Mouse (Mus musculus) large intestine, adult 2 months (tissue): ENCODE results near the gene Eif2s3x. TPM values are rescaled to one million over a fixed set of nuclear protein-coding genes. Genes with fewer than 3 reads are reported as not detected.

ENCODE experiments used
- polyA plus RNA-seq: library from polyadenylated mRNA; depleted of rRNA; stranded (reverse); fragments of >200 nt; gene quantifications from 2 replicates; pipeline ENCODE4 v1.2.3, GENCODE M21; 2012; rRNA removed

Eif2s3x gene
- polyA plus RNA-seq, 1 experiment: 52.1 TPM

Other genes with a start within 250 kb of the Eif2s3x start
- gene AU015836, start 244.2 kb downstream of the Eif2s3x start, polyA plus RNA-seq: not detected in 2 replicates
- 3.6 and 7.8 TPM in 2 replicates for gene Zfx, start 89.2 kb downstream of the Eif2s3x start, polyA plus RNA-seq
- 3.1 and 5.9 TPM in 2 replicates for gene Klhl15, start 21.7 kb upstream of the Eif2s3x start, polyA plus RNA-seq
- gene Fam90a1b, start 153.9 kb upstream of the Eif2s3x start, polyA plus RNA-seq: not detected in 2 replicates
- 9.1 and 12.9 TPM in 2 replicates for gene Apoo, start 154.3 kb upstream of the Eif2s3x start, polyA plus RNA-seq